Mouse (Mus musculus): ENCODE measurements at regions not wholly inside any gene's neighbourhood (a gene's known extent, or its start where the extent isn't known, plus 50 kb on each side); places are given as distances from the start of the nearest gene placed in this dataset.

DNA sequence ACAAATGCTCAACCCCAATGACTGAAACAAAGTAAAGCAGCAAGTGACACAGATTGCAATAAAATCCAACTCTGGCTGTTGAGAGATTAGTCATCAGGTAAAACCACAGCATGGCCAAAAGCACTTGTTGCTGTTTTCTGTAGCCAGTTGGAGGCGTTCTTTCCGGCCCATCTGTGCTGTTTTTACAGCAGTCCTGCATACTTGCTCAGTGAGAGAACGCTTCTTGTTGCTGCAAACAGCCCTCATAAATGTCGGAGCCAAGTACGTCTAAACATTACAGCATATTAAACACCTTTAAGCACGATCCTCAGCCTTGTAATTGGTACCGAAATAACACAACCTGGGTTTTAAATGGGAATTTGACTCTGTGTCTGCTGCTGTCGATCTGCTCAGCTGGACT lies 65.6 kb upstream of the Hs3st3a1 start:
- DNase-seq (ENCODE audit: low spot score), result no peak

DNA sequence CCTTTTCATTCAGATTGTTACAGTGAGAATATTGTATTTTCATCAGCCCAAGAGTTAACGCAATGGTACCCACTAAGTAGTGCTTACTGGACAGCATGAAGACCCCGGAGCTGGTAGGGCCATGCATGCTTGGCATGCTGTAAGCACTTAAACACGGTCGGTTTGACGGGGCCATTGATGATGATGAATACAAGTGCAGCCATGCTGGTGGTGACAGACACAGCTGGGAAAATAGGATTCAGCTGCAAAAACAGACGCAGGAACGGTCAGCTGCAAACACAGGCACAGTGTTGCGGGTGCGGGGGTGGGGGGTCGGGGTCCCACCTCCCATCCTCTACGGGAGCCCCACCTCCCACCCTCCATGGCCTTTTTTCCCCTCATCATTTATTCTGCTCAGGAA lies 99.7 kb upstream of the Hs3st3a1 start:
- DNase-seq (ENCODE audit: low spot score), result no peak

DNA sequence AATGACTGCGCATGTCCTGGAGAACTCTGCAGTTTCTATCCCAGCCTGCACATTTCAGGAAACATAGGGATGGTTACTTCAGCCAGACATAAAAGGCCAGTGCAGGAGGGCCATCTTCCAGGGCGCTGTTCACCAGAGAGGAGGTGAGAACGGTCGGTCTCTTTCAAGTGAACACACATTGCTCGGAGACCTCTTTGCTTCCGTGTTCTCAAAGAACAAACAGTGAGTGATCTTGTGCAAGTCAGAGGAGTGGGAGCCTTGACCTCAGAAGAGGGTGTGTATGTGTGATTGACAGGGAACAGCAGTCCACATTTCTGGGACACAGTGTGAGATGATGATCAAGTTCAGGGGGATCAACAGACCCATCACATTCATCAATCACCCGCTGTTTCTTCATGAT lies 102.7 kb upstream of the Hs3st3a1 start:
- no peak for DNase-seq (ENCODE audit: low spot score)

GRCm38 (mm10) chr11:64331811-64332210 lies 103.3 kb upstream of the Hs3st3a1 start:
- DNase-seq (ENCODE audit: low spot score), result no peak

DNA sequence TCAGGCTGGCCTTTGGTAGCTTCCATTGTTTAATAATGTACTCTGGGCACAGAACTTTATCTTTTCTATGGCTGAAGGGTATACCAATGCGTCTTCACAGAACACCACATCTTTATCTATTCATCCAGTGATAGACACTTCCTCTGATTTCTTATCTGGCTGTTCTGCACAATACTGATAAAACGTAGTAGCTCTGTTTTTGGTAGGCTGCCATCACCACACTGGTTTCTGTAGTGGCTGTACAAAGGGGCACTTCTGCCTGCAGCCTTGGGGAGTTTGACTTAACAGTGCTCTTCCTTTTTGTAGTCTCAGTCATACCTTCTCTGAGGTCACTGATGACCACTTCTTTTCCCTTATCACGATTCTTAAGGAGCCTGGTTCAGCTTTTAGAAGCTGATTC lies 106.0 kb upstream of the Hs3st3a1 start:
- DNase-seq (ENCODE audit: low spot score), result no peak

- no peak for DNase-seq (ENCODE audit: low spot score)
Observed at GRCm38 (mm10) chr11:64327771-64328170, 107.4 kb upstream of the Hs3st3a1 start.

- no peak for DNase-seq (ENCODE audit: low spot score)
Observed at GRCm38 (mm10) chr11:64326646-64327045, 108.5 kb upstream of the Hs3st3a1 start.

DNA sequence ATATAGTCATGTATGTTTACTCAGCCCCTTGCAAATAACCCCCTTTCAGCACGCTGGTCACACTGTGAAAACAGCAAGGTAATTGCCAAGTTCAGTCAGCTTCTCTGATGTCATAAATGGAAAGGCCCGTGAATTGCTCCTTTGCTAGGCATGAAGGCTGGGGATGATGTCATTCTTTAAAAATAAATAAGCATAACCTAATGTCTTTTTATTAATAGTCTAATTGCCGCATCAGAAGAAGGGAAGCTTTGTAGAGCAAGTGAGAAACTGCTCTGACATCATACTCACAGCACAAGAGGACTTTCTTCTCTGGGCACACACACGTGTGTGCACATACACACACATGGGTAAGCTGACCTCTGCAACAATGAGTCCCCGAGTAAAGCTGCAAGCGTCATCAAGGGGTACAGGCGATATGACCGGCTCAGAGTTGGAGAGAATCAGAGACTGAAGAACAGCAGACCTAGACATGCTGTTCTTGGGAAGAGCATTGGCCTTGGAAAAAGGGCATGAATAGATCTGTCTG lies 113.2 kb upstream of the Hs3st3a1 start:
- no peak for DNase-seq (ENCODE audit: low spot score)

DNA sequence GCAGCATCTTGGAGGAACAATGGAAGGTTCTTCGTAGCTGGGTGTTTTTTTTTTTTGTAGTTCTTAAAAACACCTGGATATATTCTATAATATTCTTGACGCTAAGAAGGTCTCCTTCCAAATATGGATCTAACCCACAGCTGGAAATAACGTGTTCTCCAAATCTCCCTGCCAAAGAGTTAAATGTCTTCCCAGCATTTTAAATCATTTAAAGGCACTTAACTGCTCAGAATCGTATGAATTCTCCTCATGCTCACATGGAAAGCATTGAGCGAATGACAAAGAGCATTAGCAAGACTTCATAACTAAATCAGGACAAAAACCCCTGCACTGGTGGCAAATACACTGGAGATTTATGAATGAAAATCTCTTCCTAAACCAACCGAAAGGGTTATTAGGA lies 117.7 kb upstream of the Hs3st3a1 start:
- DNase-seq (ENCODE audit: low spot score), result no peak

GRCm38 (mm10) chr11:64314997-64315396 lies 120.1 kb upstream of the Hs3st3a1 start:
- DNase-seq (ENCODE audit: low spot score), result no peak

GRCm38 (mm10) chr11:64313241-64313640 lies 121.9 kb upstream of the Hs3st3a1 start:
- DNase-seq (ENCODE audit: low spot score), result no peak

DNA sequence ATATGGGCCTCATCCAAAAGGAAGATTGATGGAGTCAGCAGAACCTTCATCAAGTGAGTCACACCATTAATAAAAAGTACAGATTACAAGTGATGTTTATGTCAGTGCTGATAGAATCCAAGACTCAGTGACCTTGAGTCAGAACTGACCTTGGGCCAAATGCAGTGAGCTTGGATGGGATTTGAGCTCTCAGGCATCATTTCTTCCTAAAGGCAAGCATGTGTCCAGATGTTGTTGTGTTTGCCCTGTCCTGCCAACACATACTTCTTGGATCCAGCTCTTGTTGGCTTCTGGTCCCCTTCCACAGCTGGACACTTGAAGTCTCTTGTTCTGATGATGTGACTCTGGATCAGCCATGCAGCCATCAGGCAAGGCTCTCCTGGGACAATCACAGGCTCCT lies 125.3 kb upstream of the Hs3st3a1 start:
- no peak for DNase-seq (ENCODE audit: low spot score)

GRCm38 (mm10) chr11:64297825-64298224 lies 137.3 kb upstream of the Hs3st3a1 start:
- DNase-seq (ENCODE audit: low spot score), result no peak

DNA sequence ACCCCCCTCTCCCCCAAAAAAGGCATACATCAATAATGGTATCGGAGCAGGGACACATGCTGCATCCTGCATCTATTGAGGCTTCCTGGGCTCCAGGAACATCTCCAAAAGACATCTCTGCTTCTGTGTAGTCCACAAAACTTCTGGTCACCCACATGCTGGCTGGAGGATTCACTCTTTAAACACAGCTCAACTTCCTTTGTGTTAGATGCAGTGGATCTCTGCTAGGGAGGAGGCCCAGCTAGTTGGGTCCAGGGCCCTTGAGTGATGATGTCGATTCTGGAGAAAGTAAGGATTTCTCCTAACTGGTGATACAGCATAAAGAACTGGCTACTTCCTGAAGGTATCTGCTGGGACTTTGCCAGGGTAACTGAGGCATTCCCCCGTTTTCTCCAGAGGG lies 146.9 kb upstream of the Hs3st3a1 start:
- no peak for DNase-seq (ENCODE audit: low spot score)

DNA sequence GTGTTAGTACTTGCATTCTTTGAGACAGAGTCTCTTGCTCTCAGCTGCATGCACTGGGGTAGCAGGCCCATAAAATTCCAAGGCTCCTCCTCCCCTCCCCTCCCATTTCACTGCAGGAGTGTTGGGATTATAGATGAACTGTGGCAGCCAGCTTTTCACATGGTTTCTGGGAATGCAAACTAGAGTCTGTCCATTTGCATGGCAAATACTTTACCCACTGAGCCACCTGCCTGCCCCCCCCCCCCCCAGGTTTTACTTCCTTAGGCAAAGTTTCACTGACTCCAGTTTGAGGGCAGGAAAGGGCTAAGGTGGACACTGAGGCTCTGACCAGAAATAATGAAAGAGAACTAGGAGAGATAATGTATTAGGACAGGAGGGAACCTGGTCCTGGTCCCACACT lies 147.6 kb upstream of the Hs3st3a1 start:
- DNase-seq (ENCODE audit: low spot score), result no peak

DNA sequence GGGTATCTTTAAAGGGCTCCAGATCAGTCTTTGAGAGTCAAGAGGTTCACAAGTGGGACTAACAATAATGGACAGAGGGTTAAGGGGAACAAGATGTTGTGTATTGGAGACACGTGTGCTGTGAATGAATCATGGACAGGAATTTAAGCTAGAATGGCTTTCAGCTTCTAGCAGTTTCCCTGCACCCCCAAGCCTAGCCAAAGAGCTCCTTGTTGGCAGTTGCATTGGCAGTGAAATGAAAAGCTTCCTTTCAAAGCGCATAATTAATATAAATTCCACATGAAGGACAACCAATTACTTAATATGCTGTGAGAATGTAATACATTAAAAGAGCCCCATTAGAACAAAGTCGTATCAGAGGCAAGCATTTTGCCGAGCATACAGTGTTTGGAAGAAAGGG lies 153.4 kb upstream of the Hs3st3a1 start:
- no peak for DNase-seq (ENCODE audit: low spot score)

DNA sequence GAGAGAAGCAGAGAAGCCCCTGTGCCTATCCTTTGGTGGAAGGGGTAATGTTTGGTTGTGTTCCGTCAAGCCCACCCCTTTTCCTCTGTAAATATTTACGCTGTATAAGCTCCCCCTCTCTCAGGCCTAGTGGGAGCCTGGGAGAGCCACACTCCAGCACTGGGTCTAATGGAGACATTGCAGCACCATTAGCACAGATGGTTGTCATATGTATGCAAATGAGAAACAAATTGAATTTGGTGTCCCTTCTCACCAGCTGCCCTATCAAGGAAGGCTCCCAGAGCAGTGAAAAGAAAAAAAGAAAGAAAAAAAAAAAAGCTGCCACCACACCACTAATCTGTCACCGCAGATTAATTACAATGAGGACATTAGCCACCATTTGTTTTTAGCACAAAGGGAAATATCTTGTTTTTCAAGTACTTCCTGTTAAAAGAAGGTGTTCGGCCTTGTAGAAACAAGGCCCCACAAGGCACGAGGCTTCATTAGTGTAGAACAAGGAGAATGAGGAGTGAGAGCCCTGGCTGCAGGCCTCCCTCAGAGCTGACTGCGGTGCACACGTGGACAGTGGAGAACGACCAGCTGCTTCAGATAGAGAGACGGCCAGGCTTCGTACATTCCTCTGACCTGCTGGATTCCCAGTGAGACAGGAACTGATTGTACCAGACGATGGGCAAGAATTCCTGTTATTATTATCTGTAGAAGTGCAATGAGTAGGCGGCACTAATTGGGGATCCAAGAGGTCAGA lies 156.7 kb upstream of the Hs3st3a1 start:
- DNase-seq (ENCODE audit: low spot score), result no peak

DNA sequence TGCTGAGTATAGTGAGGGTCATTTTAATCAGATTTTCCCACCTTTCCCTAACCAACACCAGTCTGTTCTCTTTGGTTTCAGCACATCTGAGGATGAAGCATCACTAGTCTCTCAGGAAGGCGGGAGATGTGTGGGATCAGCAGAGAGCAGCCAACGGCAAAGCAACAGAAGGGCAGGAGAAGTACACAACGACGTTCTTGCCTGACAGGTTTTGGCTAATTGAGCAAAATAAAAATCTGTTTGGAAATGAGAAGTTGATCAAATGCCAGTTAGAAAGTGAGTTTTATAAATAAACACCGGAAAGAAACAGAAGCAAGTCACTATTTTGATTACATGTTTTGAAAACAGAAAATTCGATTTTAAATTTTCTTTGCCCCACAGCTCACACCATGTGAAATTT lies 161.4 kb upstream of the Hs3st3a1 start:
- no peak for DNase-seq (ENCODE audit: low spot score)

DNA sequence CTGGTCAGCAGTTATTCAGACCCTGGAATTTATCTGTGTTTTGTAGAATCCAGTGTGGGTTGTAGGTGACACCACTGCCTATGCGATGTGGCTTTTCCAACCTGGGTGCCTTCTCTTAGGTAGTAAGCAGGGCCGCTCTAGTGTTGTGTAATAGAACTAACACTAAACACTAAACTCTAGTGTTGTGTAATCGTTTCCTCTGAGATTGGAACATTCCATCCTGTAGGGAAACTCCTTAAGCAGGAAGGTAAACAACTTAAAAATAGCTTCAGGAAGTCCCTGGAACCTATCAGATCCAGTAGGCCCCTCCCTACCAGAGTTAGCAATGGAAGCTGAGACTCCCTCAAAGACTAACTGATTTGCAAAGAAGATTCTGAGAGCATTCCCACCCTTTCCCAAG lies 161.9 kb upstream of the Hs3st3a1 start:
- DNase-seq (ENCODE audit: low spot score), result no peak

- DNase-seq (ENCODE audit: low spot score), result no peak
Observed at GRCm38 (mm10) chr11:64268121-64268520, 167.0 kb upstream of the Hs3st3a1 start.

DNA sequence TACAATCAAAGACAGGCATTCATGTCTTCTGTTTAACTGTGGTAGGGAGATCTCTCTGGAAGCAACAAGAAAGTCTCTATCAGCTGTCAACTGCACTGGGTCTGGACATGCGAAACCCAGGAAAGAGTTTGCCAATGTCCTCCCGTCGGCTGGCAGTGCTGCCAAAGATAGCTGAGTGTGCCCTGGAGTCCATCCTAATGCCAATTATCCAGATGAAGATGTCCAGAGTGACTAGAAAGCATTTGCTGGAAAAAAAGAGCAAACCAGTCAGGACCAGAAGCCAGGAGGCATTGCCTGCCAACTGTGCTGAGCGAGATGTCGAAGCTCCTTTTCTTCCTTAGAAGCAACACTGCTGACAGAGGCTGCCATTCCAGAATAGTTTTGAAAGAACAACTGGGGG lies 167.6 kb upstream of the Hs3st3a1 start:
- DNase-seq (ENCODE audit: low spot score), result no peak

DNA sequence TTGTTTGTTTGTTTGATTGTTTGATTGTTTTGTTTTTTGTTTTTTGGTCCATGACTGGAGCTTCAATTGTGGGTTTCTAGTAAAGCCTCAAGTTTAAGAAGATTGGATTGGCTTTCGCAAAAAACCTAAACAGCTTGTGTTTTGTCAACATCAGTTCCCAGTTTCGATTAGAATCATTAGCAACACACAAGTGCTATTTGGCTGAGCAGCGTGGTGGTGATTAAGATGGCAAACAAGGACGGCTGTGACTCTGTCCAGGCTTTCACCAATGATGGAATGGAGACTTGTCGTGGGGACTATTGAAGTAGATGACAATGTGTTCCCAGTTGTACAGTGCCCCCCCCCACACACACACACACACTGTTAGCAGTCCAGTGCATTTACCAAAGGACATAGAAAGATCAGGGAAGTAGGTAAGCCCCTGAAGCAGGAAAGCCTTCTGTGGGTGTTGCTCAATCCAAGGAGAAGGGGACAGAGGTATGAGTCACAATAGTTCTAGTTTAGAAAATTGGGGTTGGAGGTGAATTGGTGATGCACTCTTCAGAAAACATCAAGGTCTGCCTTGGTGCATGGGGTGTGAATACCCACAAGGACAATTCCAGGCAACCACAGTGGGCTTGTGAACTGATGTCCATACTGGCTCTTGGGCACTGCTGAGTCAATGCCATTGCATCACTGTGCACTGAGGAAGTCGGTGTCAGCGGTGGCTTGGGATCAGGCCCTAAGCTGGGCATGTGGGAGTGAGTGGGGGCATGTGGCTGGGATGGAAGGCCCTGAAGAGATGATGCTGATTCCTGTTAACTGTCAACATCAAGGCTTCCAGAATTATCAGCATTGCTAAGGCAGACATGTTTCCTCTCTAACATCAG lies 174.5 kb upstream of the Cox10 start:
- no peak for DNase-seq (ENCODE audit: low spot score)

- DNase-seq (ENCODE audit: low spot score), result no peak
Observed at GRCm38 (mm10) chr11:64236873-64237272, 157.6 kb upstream of the Cox10 start.

Data from urinary bladder, postnatal 25 days (tissue).